ENCODE assay signal across 13 mouse cellular contexts in genomic region chr16:16528014-16528413, GRCm38 (mm10).
DNase-seq lines count a peak whose midpoint lies in the region; ATAC-seq and TF ChIP-seq lines count a peak whose summit lies in the region.
"Had no signal": no experiment of that assay in that cellular context is flagged by ENCODE, and none has a peak within 500 bp of the region (broad histone marks: within the 10 kb centered on the region; RNA-seq: fewer than 3 reads in every experiment).

No protein-coding gene starts in this region.

- WGBS in heart, embryonic 14.5 days = 57% methylated on average over 3 of the region's 3 CpGs
- WGBS in midbrain, embryonic 10.5 days = 73% methylated on average over 3 of the region's 3 CpGs
- WGBS in midbrain, postnatal 0 days = 55% methylated on average over 3 of the region's 3 CpGs
- WGBS in hindbrain, postnatal 0 days = 42% methylated on average over 3 of the region's 3 CpGs
- 57% methylated on average over 3 of the region's 3 CpGs for WGBS in stomach, embryonic 15.5 days

- TF ChIP-seq CTCF in midbrain, postnatal 0 days (IDR thresholded peaks at IDR 0.05) = no peak
- no peak for TF ChIP-seq CTCF in hindbrain, postnatal 0 days (IDR thresholded peaks at IDR 0.05; ENCODE audit: low read depth)

- H3K4me3 ChIP-seq in heart, embryonic 14.5 days (ENCODE audit: control insufficient read depth in 1 of 2, insufficient read depth in 1 of 2, low read depth in 1 of 2, low read length in 2 of 2) = no peak overlapping the region
- H3K4me3 ChIP-seq in midbrain, embryonic 10.5 days = no peak overlapping the region
- H3K4me3 ChIP-seq in midbrain, postnatal 0 days (ENCODE audit: low read depth, low read length) = no peak overlapping the region
- H3K4me3 ChIP-seq in hindbrain, postnatal 0 days (ENCODE audit: low read length) = no peak overlapping the region
- H3K4me3 ChIP-seq in stomach, embryonic 15.5 days (replicated peaks) = no peak overlapping the region
- H3K4me3 ChIP-seq: embryonic facial prominence, embryonic 13.5 days; liver, embryonic 13.5 days had no signal

- H3K4me1 ChIP-seq in heart, embryonic 14.5 days (ENCODE audit: control insufficient read depth in 2 of 2, insufficient read depth in 2 of 2, low read length in 2 of 2) = peaks cover 16 to 17% of the 10 kb centered on the region in 2 experiments
- peaks cover 42% of the 10 kb centered on the region for H3K4me1 ChIP-seq in midbrain, embryonic 10.5 days
- peaks cover 3% of the 10 kb centered on the region; the same call in 1 of the 2 replicates for H3K4me1 ChIP-seq in midbrain, postnatal 0 days (ENCODE audit: insufficient read depth, low read length)
- peaks cover 4% of the 10 kb centered on the region; the same call in 1 of the 2 replicates for H3K4me1 ChIP-seq in hindbrain, postnatal 0 days (ENCODE audit: insufficient read depth, low read length)
- H3K4me1 ChIP-seq in stomach, embryonic 15.5 days = peaks cover 13% of the 10 kb centered on the region; the same call in 1 of the 2 replicates
- H3K4me1 ChIP-seq: liver, embryonic 13.5 days had no signal

- DNase-seq in heart, adult 18-20 months = no peak
- DNase-seq in midbrain, embryonic 10.5 days (ENCODE audit: low spot score) = no peak
- DNase-seq in midbrain, postnatal 0 days (ENCODE audit: low spot score) = no peak
- DNase-seq in hindbrain, postnatal 0 days (ENCODE audit: low spot score) = peak; percentile 6
- DNase-seq in spleen, postnatal 14 days (ENCODE audit: low spot score in 2 of 2) = no peak
- no peak for DNase-seq in adrenal gland, postnatal 10 days
- DNase-seq: cerebellum, adult 9-10 months; liver, embryonic 13.5 days; right cerebral cortex, postnatal 4 days had no signal

- no peaks in the 10 kb centered on the region for H3K27me3 ChIP-seq in heart, embryonic 14.5 days (ENCODE audit: control insufficient read depth, insufficient read depth, low read length)
- H3K27me3 ChIP-seq in midbrain, embryonic 10.5 days (ENCODE audit: low read depth, poor library complexity, severe bottlenecking) = no peaks in the 10 kb centered on the region
- H3K27me3 ChIP-seq in midbrain, postnatal 0 days (ENCODE audit: insufficient read depth, low read length) = no peaks in the 10 kb centered on the region
- no peaks in the 10 kb centered on the region for H3K27me3 ChIP-seq in hindbrain, postnatal 0 days (ENCODE audit: insufficient read depth, low read length)
- H3K27me3 ChIP-seq in stomach, embryonic 15.5 days (replicated peaks) = no peaks in the 10 kb centered on the region
- H3K27me3 ChIP-seq: embryonic facial prominence, embryonic 13.5 days; liver, embryonic 13.5 days had no signal

- no peak overlapping the region for H3K4me2 ChIP-seq in heart, embryonic 14.5 days (ENCODE audit: low read length)
- no peak overlapping the region for H3K4me2 ChIP-seq in midbrain, postnatal 0 days (ENCODE audit: low read depth, low read length, poor library complexity, severe bottlenecking)
- H3K4me2 ChIP-seq in hindbrain, postnatal 0 days (ENCODE audit: low read depth, low read length) = no peak overlapping the region
- H3K4me2 ChIP-seq in stomach, embryonic 15.5 days = no peak overlapping the region
- H3K4me2 ChIP-seq: liver, embryonic 13.5 days had no signal

- no peaks in the 10 kb centered on the region for H3K9me3 ChIP-seq in heart, embryonic 14.5 days (ENCODE audit: control insufficient read depth, low read length)
- H3K9me3 ChIP-seq in midbrain, embryonic 10.5 days (replicated peaks) = no peaks in the 10 kb centered on the region
- no peaks in the 10 kb centered on the region for H3K9me3 ChIP-seq in midbrain, postnatal 0 days (ENCODE audit: low read length)
- H3K9me3 ChIP-seq in hindbrain, postnatal 0 days (ENCODE audit: low read length) = no peaks in the 10 kb centered on the region
- H3K9me3 ChIP-seq in stomach, embryonic 15.5 days = no peaks in the 10 kb centered on the region
- H3K9me3 ChIP-seq: embryonic facial prominence, embryonic 13.5 days; liver, embryonic 13.5 days had no signal

- peak overlapping the region; percentile 41 to 59; a peak in 2 of 4 replicates for H3K27ac ChIP-seq in heart, embryonic 14.5 days (replicated peaks in 1 of 2; ENCODE audit: control insufficient read depth in 1 of 2, insufficient read depth in 1 of 2, low read depth in 2 of 2, low read length in 2 of 2)
- H3K27ac ChIP-seq in midbrain, embryonic 10.5 days (replicated peaks) = 0 out of 2 replicates have a peak overlapping the region, but pooled peaks have one; percentile 47
- H3K27ac ChIP-seq in midbrain, postnatal 0 days (ENCODE audit: low read depth, low read length) = no peak overlapping the region
- no peak overlapping the region for H3K27ac ChIP-seq in hindbrain, postnatal 0 days
- peak overlapping the region; percentile 40; the same call in 1 of the 2 replicates for H3K27ac ChIP-seq in stomach, embryonic 15.5 days
- H3K27ac ChIP-seq: liver, embryonic 13.5 days had no signal

- no peaks in the 10 kb centered on the region for H3K36me3 ChIP-seq in heart, embryonic 14.5 days (ENCODE audit: control insufficient read depth, insufficient read depth, low read length)
- no peaks in the 10 kb centered on the region for H3K36me3 ChIP-seq in midbrain, embryonic 10.5 days
- no peaks in the 10 kb centered on the region for H3K36me3 ChIP-seq in midbrain, postnatal 0 days (ENCODE audit: insufficient read depth, low read length)
- H3K36me3 ChIP-seq in hindbrain, postnatal 0 days (ENCODE audit: insufficient read depth, low read length) = no peaks in the 10 kb centered on the region
- no peaks in the 10 kb centered on the region for H3K36me3 ChIP-seq in stomach, embryonic 15.5 days
- H3K36me3 ChIP-seq: embryonic facial prominence, embryonic 13.5 days; liver, embryonic 13.5 days had no signal

- ATAC-seq in heart, embryonic 14.5 days (ENCODE audit: insufficient number of reproducible peaks, insufficient read depth, low FRiP score, low read depth) = no peak; the same call in 1 of the 2 replicates
- ATAC-seq in midbrain, postnatal 0 days (ENCODE audit: low FRiP score) = no peak
- no peak for ATAC-seq in hindbrain, postnatal 0 days
- ATAC-seq in stomach, embryonic 15.5 days (ENCODE audit: insufficient read depth, low FRiP score, low read depth) = no peak
- ATAC-seq: activated CD4-positive, CD25-positive, alpha-beta regulatory T cell, adult 4 months had no signal

- no peak overlapping the region for H3K9ac ChIP-seq in heart, embryonic 14.5 days (ENCODE audit: low read length)
- H3K9ac ChIP-seq in midbrain, postnatal 0 days (replicated peaks; ENCODE audit: low read length, poor library complexity, severe bottlenecking) = no peak overlapping the region
- H3K9ac ChIP-seq in hindbrain, postnatal 0 days (replicated peaks; ENCODE audit: low read length) = no peak overlapping the region
- H3K9ac ChIP-seq in stomach, embryonic 15.5 days = no peak overlapping the region
- H3K9ac ChIP-seq: embryonic facial prominence, embryonic 13.5 days; liver, embryonic 13.5 days had no signal

Comparison
In these comparisons a context has a peak if more than half of its experiments do, and no peak if none do; other contexts are left out.
1. H3K27ac ChIP-seq: peak in heart, embryonic 14.5 days (2 of 2), midbrain, embryonic 10.5 days (single experiment) and stomach, embryonic 15.5 days (single experiment); none in midbrain, postnatal 0 days (single experiment) and hindbrain, postnatal 0 days (single experiment).